Mouse (Mus musculus) yolk sac, embryonic 10.5 days (tissue): ENCODE measurements around the gene BC049730.

Experiments
- DNase-seq: peaks from one replicate; pipeline ENCODE4 v3.0.0-alpha.2; 2017; ENCODE audit warnings: low spot score

BC049730 gene

GRCm38 (mm10) chr7:24762574-24762973, 53.5 kb downstream of the BC049730 start:
- no peak for DNase-seq
